Mouse (Mus musculus): ENCODE measurements at regions not wholly inside any gene's neighbourhood (a gene's known extent, or its start where the extent isn't known, plus 50 kb on each side); places are given as distances from the start of the nearest gene placed in this dataset.

DNA sequence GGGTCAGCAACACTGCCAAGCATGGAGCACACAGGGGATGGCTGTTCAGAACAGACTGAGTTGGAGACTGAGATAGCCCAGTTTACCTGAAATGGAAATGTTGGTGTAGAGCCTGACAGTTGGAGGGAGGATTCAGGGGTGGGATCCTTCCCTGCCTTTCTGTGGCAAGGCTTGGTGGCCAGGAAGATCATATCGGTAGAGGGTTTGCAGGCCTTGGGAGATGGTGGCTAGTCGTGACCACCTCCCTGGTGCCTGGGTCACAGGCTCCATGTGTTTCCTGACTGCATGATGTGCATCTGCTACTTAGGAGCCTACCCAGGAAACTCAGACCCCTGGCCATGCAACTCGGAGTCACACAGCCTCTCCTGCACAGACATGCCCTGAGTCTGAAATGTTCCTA lies 136.3 kb upstream of the Med13l start:
- TF ChIP-seq FOSL1 (IDR thresholded peaks at IDR 0.05; ENCODE audit: insufficient read depth, low read length, poor library complexity, severe bottlenecking) (no peak), USF1 (IDR thresholded peaks at IDR 0.05; ENCODE audit: low read depth) (no peak), CTCF (IDR thresholded peaks at IDR 0.05; ENCODE audit: control insufficient read depth, insufficient read depth, insufficient read length) (no peak), CEBPB (IDR thresholded peaks at IDR 0.05; ENCODE audit: low read depth) (no peak), MAX (IDR thresholded peaks at IDR 0.05) (no peak), MYOG (IDR thresholded peaks at IDR 0.05; ENCODE audit: control insufficient read depth, extremely low read depth, insufficient read length) (no peak), MYOD1 (IDR thresholded peaks at IDR 0.05; ENCODE audit: control insufficient read depth, insufficient read length, low read depth) (no peak)
- Histone ChIP-seq H3K27me3 (ENCODE audit: control insufficient read depth, insufficient read depth, insufficient read length) (no peaks in the 10 kb centered on the region), H3K79me3 (ENCODE audit: low read depth) (no peaks in the 10 kb centered on the region), H3K79me2 (ENCODE audit: control insufficient read depth, insufficient read depth) (no peaks in the 10 kb centered on the region), H3ac (ENCODE audit: control insufficient read depth, insufficient read length, low read depth) (no peak overlapping the region), H3K36me3 (ENCODE audit: control insufficient read depth, insufficient read depth) (no peaks in the 10 kb centered on the region), H3K4me3 (ENCODE audit: insufficient read depth, poor library complexity, severe bottlenecking) (no peak overlapping the region)

DNA sequence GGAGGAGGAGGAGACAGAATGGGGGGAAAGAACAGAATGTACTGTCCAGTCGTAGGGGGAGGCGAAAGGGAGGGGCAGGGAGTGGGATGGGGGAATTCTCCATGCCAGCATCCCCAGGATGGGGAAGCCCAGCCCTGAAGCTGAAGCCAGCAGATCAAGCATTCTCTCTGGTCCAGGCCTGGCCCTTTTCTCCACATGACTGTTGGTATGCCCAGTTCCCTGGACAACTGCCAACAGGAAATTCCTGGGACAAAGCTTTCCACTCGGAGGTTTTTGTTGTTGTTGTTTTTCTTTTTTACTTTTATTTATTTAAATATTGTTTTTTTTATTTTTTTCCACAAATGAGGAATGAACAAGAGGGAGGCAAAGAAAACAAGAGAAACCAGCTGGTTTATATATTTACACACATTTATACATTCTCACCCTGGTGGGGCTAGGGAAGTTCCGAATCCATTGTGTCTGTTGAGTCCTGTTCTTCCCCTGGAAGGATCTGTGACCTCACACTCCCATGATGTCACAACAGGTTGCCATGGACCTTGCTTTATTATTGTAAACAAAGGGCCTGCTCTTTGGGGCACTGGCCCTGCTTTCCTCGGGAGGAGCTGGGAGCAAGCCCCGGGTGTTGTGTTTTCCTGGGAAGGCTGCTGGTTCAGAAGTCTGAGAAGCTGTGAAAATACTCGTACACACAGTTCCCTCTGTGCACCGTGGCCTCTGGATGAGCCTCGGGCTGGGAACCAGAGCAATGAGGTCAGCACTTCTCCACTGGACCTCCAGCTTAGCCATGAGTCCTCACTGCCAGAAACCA lies 135.5 kb upstream of the Med13l start:
- no peak for TF ChIP-seq CTCF (IDR thresholded peaks at IDR 0.05; ENCODE audit: control insufficient read depth, insufficient read depth, insufficient read length)
- TF ChIP-seq MYOG (IDR thresholded peaks at IDR 0.05; ENCODE audit: control insufficient read depth, extremely low read depth, insufficient read length): no peak

GRCm38 (mm10) chr5:118426673-118427072 lies 133.8 kb upstream of the Med13l start:
- no peak for TF ChIP-seq CTCF (IDR thresholded peaks at IDR 0.05; ENCODE audit: control insufficient read depth, insufficient read depth, insufficient read length)
- TF ChIP-seq MAX (IDR thresholded peaks at IDR 0.05): no peak
- TF ChIP-seq CEBPB (IDR thresholded peaks at IDR 0.05; ENCODE audit: low read depth): no peak
- no peak for TF ChIP-seq MYOG (IDR thresholded peaks at IDR 0.05; ENCODE audit: control insufficient read depth, extremely low read depth, insufficient read length)
- no peak for TF ChIP-seq USF1 (IDR thresholded peaks at IDR 0.05; ENCODE audit: low read depth)
- TF ChIP-seq MYOD1 (IDR thresholded peaks at IDR 0.05; ENCODE audit: control insufficient read depth, insufficient read length, low read depth): no peak
- TF ChIP-seq FOSL1 (IDR thresholded peaks at IDR 0.05; ENCODE audit: insufficient read depth, low read length, poor library complexity, severe bottlenecking): no peak
- no peak overlapping the region for H3ac ChIP-seq (ENCODE audit: control insufficient read depth, insufficient read length, low read depth)
- no peaks in the 10 kb centered on the region for H3K27me3 ChIP-seq (ENCODE audit: control insufficient read depth, insufficient read depth, insufficient read length)
- H3K79me2 ChIP-seq (ENCODE audit: control insufficient read depth, insufficient read depth): no peaks in the 10 kb centered on the region
- H3K4me3 ChIP-seq (ENCODE audit: insufficient read depth, poor library complexity, severe bottlenecking): no peak overlapping the region
- no peaks in the 10 kb centered on the region for H3K36me3 ChIP-seq (ENCODE audit: control insufficient read depth, insufficient read depth)
- no peaks in the 10 kb centered on the region for H3K79me3 ChIP-seq (ENCODE audit: low read depth)

More for the DNA sequence above, 135.5 kb upstream of the Med13l start:
- Histone ChIP-seq H3K27me3 (ENCODE audit: control insufficient read depth, insufficient read depth, insufficient read length) (no peaks in the 10 kb centered on the region), H3K36me3 (ENCODE audit: control insufficient read depth, insufficient read depth) (no peaks in the 10 kb centered on the region), H3K4me3 (ENCODE audit: insufficient read depth, poor library complexity, severe bottlenecking) (no peak overlapping the region), H3K79me3 (ENCODE audit: low read depth) (no peaks in the 10 kb centered on the region), H3ac (ENCODE audit: control insufficient read depth, insufficient read length, low read depth) (no peak overlapping the region), H3K79me2 (ENCODE audit: control insufficient read depth, insufficient read depth) (no peaks in the 10 kb centered on the region)

DNA sequence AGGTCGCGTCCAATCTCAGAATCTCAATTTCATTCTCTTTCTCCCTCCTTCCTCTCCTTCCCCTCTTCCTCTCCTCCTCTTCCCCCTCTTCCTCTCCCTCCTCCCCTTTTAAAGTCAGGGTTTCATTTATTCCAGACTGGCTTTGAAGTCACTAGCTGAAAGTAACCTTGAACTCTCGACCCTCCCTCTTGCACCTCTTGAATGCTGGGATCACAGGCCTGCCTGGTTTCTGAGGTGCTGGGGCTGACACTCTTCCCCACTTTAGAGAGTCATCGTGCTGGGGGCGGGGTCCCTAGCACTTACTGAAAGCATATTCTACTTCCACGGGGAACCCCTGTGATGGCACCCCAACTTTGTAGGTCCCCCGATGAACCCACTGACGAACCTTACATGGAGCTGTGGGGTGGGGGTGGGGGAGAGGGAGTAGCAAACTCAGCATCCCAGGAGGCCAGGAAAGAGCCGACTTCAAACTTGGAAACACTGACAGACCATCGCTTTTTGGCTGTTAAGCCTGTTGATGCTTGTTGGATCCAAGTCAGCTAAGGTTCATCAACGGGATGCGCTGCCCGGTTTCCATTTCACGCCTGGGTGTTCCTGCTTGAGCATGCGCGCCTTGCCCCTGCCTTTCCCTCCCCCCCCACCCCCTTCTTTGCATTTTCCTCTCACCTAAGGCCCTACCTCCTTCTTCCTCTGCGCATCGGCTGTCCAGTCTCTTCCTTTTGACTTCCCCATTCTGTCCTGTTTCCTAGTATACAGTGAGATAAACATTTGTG lies 132.0 kb upstream of the Med13l start:
- Histone ChIP-seq H3ac (ENCODE audit: control insufficient read depth, insufficient read length, low read depth) (no peak overlapping the region), H3K79me2 (ENCODE audit: control insufficient read depth, insufficient read depth) (no peaks in the 10 kb centered on the region), H3K36me3 (ENCODE audit: control insufficient read depth, insufficient read depth) (no peaks in the 10 kb centered on the region), H3K4me3 (ENCODE audit: insufficient read depth, poor library complexity, severe bottlenecking) (no peak overlapping the region), H3K79me3 (ENCODE audit: low read depth) (no peaks in the 10 kb centered on the region), H3K27me3 (ENCODE audit: control insufficient read depth, insufficient read depth, insufficient read length) (no peaks in the 10 kb centered on the region)
- TF ChIP-seq CEBPB (IDR thresholded peaks at IDR 0.05; ENCODE audit: low read depth): no peak
- no peak for TF ChIP-seq CTCF (IDR thresholded peaks at IDR 0.05; ENCODE audit: control insufficient read depth, insufficient read depth, insufficient read length)
- no peak for TF ChIP-seq USF1 (IDR thresholded peaks at IDR 0.05; ENCODE audit: low read depth)
- no peak for TF ChIP-seq MAX (IDR thresholded peaks at IDR 0.05)
- TF ChIP-seq FOSL1 (IDR thresholded peaks at IDR 0.05; ENCODE audit: insufficient read depth, low read length, poor library complexity, severe bottlenecking): no peak
- no peak for TF ChIP-seq MYOD1 (IDR thresholded peaks at IDR 0.05; ENCODE audit: control insufficient read depth, insufficient read length, low read depth)
- no peak for TF ChIP-seq MYOG (IDR thresholded peaks at IDR 0.05; ENCODE audit: control insufficient read depth, extremely low read depth, insufficient read length)

DNA sequence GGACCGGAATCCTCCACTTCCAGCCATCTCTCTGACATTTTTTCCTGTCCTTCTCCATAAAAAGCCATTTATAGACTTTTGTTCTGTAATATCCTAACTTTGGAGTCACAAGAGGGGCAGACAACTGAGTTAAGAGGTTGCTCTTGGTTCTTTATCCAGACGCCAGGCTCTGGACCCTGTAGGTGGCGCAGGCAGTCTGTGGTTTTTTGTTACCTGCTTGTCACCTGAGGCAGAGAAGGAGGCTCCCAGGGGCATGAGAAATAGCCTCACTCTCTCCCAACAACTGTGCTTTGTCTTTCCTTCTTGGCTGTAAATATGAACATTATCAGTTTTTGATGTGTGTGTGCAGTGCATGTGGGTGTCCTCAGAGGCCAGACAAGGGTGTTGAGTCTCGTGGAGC lies 126.9 kb upstream of the Med13l start:
- H3K79me2 ChIP-seq (ENCODE audit: control insufficient read depth, insufficient read depth): no peaks in the 10 kb centered on the region
- H3K27me3 ChIP-seq (ENCODE audit: control insufficient read depth, insufficient read depth, insufficient read length): no peaks in the 10 kb centered on the region
- no peaks in the 10 kb centered on the region for H3K36me3 ChIP-seq (ENCODE audit: control insufficient read depth, insufficient read depth)
- no peak overlapping the region for H3K4me3 ChIP-seq (ENCODE audit: insufficient read depth, poor library complexity, severe bottlenecking)
- no peak for TF ChIP-seq USF1 (IDR thresholded peaks at IDR 0.05; ENCODE audit: low read depth)
- no peak for TF ChIP-seq MYOD1 (IDR thresholded peaks at IDR 0.05; ENCODE audit: control insufficient read depth, insufficient read length, low read depth)
- no peak for TF ChIP-seq CEBPB (IDR thresholded peaks at IDR 0.05; ENCODE audit: low read depth)
- TF ChIP-seq MYOG (IDR thresholded peaks at IDR 0.05; ENCODE audit: control insufficient read depth, extremely low read depth, insufficient read length): no peak
- no peak overlapping the region for H3ac ChIP-seq (ENCODE audit: control insufficient read depth, insufficient read length, low read depth)
- no peaks in the 10 kb centered on the region for H3K79me3 ChIP-seq (ENCODE audit: low read depth)

All from C2C12 (cell line).